Mouse (Mus musculus) Muller cell, postnatal 12 days (primary cell): ENCODE measurements around the gene Ttc28.

Experiments
- DNase-seq: peaks from one replicate; pipeline ENCODE4 v3.0.0-alpha.2; 2015; ENCODE audit errors: inconsistent ontology term

Gene Ttc28

DNA sequence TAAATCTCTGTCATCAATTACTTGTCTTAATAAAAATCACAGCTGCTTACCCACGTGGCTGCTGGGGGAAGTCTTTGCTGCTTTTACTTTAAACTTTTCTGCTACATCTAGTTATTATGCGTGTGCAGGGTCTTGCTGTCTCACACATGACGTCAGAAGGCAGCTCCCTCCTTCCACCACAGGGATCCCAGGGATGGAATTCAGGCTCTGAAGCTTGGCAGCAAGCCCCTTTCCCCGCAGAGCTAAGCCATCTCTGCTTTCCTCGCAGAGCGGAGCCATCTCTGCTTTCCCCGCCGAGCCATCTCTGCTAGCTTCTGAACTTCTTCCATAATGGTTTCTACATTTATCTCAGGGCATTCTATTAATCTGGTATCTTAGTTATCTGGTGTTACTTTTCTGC is 128.3 kb downstream of the Ttc28 start:
- peak; percentile 47 for DNase-seq

DNA sequence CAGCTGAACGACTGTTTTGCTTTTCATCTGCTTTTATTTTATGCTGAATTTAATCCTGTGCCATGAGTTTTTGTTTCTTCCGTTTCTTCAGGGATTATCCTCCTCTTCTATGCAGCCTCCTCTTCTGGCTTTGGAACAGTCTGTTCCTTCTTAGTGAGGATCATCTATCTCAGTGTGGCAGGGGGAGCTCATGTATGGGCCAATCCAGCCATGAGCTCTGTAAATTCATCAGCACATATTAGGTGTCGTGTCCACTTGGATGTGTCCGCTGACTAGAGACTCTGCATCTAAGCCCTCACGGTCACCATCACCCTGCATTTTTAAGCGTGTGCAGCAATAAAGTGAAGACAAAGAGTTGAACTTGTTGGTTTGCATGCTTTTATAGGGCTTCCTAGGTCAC is 128.8 kb downstream of the Ttc28 start:
- no peak for DNase-seq

GRCm38 (mm10) chr5:111011271-111011670 is 131.7 kb downstream of the Ttc28 start:
- no peak for DNase-seq

DNA sequence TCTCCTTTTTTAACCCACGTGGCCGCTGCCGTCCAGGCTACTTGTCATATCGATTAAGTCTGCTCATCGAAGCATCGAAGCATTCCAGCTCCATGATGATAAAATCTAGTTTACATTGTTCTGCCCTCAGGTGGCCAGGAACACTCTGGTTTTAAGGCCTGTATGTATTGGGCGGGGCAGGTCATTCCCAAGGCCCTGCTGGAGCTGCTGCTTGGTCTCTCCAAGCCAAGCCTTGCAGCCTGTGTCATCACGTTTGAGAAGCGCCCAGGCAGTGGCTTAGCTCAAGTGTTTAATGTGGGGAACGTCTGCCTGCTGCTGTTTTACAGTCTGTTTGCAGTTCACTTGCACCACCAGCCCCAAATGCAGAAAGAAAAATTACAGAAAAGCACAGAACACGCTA is 132.5 kb downstream of the Ttc28 start:
- DNase-seq = no peak

DNA sequence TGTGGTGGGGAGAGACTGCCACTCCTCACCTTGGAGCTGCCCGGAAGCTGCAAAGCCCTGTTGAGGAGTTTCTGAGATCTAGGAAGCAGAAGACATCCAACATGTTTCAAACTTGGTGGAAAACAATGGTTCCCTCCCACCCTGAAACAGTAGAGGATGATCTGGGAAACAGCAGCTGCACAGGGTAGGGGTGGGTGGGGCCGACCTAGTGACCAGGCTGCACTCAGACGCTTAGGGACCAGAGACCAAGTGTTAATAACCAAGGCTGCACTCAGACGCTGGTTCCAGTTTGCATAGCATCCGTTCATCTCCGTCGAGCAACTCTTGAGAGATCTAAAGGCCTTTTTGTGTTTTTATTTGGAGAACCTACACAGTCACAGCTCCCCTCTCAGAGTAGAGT is 133.0 kb downstream of the Ttc28 start:
- DNase-seq = no peak

GRCm38 (mm10) chr5:111014960-111015359 is 135.4 kb downstream of the Ttc28 start:
- DNase-seq = no peak

DNA sequence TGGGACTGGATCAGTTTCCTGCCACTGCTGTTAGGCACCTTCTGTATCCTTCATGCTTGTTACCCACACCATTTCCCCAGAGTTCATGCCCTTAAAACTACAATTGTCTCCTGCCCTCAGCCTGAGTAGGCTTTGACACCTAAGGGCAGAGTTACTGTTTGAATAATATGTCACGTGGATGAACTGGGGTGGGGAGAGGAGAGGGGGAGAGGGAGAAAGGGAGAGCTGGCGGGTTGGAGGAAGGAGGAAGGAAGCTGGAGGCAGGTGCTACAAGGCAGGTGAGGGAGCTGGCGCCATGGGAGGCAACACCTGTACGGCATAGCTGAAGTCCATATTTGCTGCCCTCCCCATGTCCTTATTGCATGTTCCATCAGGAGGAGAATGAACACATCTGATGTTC is 137.7 kb downstream of the Ttc28 start:
- DNase-seq = no peak

GRCm38 (mm10) chr5:111022339-111022738 is 142.7 kb downstream of the Ttc28 start:
- DNase-seq = no peak

- peak; percentile 61 for DNase-seq
These were observed 143.3 kb downstream of the Ttc28 start for GRCm38 (mm10) chr5:111022940-111023339.

DNA sequence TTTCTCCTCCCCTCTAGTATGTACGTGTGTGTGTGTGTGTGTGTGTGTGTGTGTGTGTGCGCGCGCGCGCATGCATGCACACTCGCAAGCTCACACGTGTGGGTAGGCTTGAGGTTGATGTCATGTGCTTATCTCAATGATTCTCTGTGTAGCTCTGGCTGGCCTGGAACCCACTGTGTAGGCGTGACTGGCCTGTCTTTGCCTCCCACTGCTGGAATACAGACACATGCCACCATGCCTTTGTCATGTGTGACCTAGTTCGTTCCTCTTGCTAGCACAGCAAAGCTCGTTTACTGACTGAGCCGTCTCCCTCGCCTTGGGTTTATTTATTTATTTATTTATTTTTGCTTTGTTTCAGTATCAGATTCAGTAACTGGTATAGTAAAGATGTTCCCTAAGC is 145.0 kb downstream of the Ttc28 start:
- DNase-seq = no peak

- DNase-seq = no peak
These were observed 145.9 kb downstream of the Ttc28 start for GRCm38 (mm10) chr5:111025476-111025875.

- no peak for DNase-seq
These were observed 146.6 kb downstream of the Ttc28 start for GRCm38 (mm10) chr5:111026209-111026608.

GRCm38 (mm10) chr5:111028340-111028739 is 148.7 kb downstream of the Ttc28 start:
- DNase-seq = no peak

GRCm38 (mm10) chr5:111028952-111029351 is 149.3 kb downstream of the Ttc28 start:
- no peak for DNase-seq

DNA sequence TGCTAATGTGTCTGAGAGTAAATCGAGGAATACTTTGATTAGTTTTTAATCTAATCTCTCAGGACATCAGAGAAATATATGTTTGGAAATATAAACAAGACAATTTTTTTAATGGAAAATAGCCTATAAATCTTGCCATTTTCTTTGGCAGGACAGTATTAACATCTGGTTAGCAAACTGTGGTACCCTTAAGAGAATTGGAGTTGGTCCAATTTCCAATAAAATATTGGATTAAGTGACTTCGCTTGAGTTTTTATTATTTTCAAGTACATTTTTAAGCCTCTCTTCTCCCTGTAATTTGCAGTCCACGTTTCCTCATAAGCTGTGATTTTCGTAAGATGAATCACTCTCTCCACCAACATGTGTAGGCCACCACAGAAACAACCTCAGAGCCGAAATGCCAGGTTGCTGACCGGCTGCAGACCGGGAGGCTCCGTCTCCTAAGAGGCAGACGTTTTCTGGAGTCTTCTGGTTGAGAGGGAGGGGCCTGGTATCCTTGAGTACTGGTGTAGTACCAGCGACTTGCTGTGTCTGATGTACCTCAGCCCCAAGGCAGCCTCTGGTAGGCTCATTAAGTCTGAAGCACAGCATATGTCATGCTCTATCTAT is 153.2 kb downstream of the Ttc28 start:
- DNase-seq = no peak

- no peak for DNase-seq
These were observed 153.9 kb downstream of the Ttc28 start for GRCm38 (mm10) chr5:111033489-111033888.

- no peak for DNase-seq
These were observed 157.6 kb downstream of the Ttc28 start for GRCm38 (mm10) chr5:111037123-111037748.

DNA sequence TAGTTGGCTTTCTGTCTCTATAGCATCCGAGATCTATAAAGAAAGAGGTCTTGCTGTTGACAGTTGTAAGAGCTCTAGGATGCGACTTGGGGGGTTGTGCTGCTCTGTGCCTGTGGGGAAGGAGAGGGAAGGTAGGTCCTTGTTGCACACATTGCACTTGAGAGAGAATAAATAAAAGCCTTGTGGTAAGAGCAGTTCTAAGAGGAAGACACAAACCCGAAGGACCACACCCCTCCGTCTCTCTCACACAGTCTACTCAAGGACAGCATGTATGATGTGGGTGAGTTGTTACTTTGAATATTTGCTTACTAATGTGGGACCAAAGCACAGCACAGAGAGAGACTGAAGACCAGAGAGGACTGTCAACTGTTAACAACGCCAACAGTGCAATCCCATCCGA is 160.2 kb downstream of the Ttc28 start:
- DNase-seq = no peak

DNA sequence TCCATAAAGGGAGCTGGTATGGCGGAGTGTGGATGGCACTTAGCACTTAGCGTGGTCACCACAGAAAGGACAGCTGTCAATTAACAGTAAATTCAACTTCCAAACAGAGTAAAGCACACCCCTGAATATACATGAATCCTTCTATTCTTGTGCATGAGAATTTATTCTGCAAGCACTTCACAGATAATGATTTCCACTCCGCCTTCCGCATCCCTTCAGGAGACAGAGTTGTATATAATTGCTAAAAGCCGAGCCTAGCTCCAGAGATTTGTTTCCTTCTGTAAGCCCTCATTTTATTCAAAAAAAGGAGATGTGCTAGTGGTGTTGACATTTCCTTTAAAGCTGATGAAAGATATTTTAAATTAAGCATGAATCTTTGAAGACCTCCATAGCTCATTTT is 162.3 kb downstream of the Ttc28 start:
- DNase-seq = no peak

- no peak for DNase-seq
These were observed 164.6 kb downstream of the Ttc28 start for GRCm38 (mm10) chr5:111044193-111044592.

GRCm38 (mm10) chr5:111046359-111046758 is 166.8 kb downstream of the Ttc28 start:
- DNase-seq = peak; percentile 56

GRCm38 (mm10) chr5:111046841-111047476 is 167.4 kb downstream of the Ttc28 start:
- no peak for DNase-seq

- peak; percentile 51 for DNase-seq
These were observed 168.4 kb downstream of the Ttc28 start for GRCm38 (mm10) chr5:111048036-111048435.
